ENCODE assay signal across 8 mouse cellular contexts in genomic region chr13:90922751-90923612, GRCm38 (mm10). TPM values are rescaled to one million over a fixed set of nuclear protein-coding genes. Genes with fewer than 3 reads are reported as not detected.
DNase-seq lines count a peak whose midpoint lies in the region; ATAC-seq and TF ChIP-seq lines count a peak whose summit lies in the region.

Rps23 (plus strand) TSS chr13:90922958.

- H3K36me3 ChIP-seq in E14TG2a.4 (ENCODE audit: insufficient read depth, low read length), result peaks cover 42% of the 10 kb centered on the region
- H3K36me3 ChIP-seq in forebrain, embryonic 12.5 days (replicated peaks), result peaks cover 32% of the 10 kb centered on the region
- H3K36me3 ChIP-seq in heart, postnatal 0 days (replicated peaks; ENCODE audit: control insufficient read depth, insufficient read depth, low read length), result peaks cover 23% of the 10 kb centered on the region
- H3K36me3 ChIP-seq in liver, embryonic 16.5 days (ENCODE audit: control insufficient read depth, insufficient read depth), result peaks cover 19% of the 10 kb centered on the region
- peaks cover 33% of the 10 kb centered on the region for H3K36me3 ChIP-seq in neural tube, embryonic 13.5 days
- H3K36me3 ChIP-seq in testis, adult 2 months (ENCODE audit: control insufficient read depth, insufficient read depth, low read length), result no peaks in the 10 kb centered on the region

- peak within 1 kb of the TSS; percentile 95 for H3K4me3 ChIP-seq in E14TG2a.4 (replicated peaks; ENCODE audit: low read length)
- H3K4me3 ChIP-seq in forebrain, embryonic 12.5 days (replicated peaks), result peak within 1 kb of the TSS; percentile 87
- H3K4me3 ChIP-seq in heart, postnatal 0 days (ENCODE audit: low read depth, low read length), result peak within 1 kb of the TSS; percentile 82
- peak within 1 kb of the TSS; percentile 97 for H3K4me3 ChIP-seq in liver, embryonic 16.5 days (ENCODE audit: low read depth, low read length)
- peak within 1 kb of the TSS; percentile 83 for H3K4me3 ChIP-seq in neural tube, embryonic 13.5 days
- H3K4me3 ChIP-seq in testis, adult 2 months (ENCODE audit: control insufficient read depth, low read depth, low read length), result peak within 1 kb of the TSS; percentile 92

- DNase-seq in c-Kit-positive CD71-positive TER-119-positive erythroid progenitor cells, embryonic 14.5 days (ENCODE audit: low spot score), result peak; percentile 94
- peak; percentile 93 for DNase-seq in heart, postnatal 0 days (ENCODE audit: low spot score)
- DNase-seq in kidney, postnatal 4 days, result peak; percentile 92 to 94

- peaks cover 36% of the 10 kb centered on the region for H3K4me1 ChIP-seq in E14TG2a.4 (replicated peaks; ENCODE audit: low read depth, low read length)
- H3K4me1 ChIP-seq in forebrain, embryonic 12.5 days, result 0 out of 2 replicates have a peak, but pooled peaks cover 6% of the 10 kb centered on the region
- no peaks in the 10 kb centered on the region; the same call in 1 of the 2 replicates for H3K4me1 ChIP-seq in heart, postnatal 0 days (ENCODE audit: control insufficient read depth, insufficient read depth)
- H3K4me1 ChIP-seq in liver, embryonic 16.5 days (ENCODE audit: control insufficient read depth, low read depth, low read length), result peaks cover 14% of the 10 kb centered on the region
- peaks cover 7% of the 10 kb centered on the region for H3K4me1 ChIP-seq in neural tube, embryonic 13.5 days (replicated peaks)
- no peaks in the 10 kb centered on the region for H3K4me1 ChIP-seq in testis, adult 2 months (ENCODE audit: control insufficient read depth, insufficient read depth, low read length)

- H3K4me2 ChIP-seq in forebrain, embryonic 12.5 days, result peak within 1 kb of the TSS; percentile 61
- peak within 1 kb of the TSS; percentile 80 for H3K4me2 ChIP-seq in heart, postnatal 0 days (ENCODE audit: low read depth, low read length)
- peak within 1 kb of the TSS; percentile 75 for H3K4me2 ChIP-seq in liver, embryonic 16.5 days (ENCODE audit: low read depth, low read length)
- peak within 1 kb of the TSS; percentile 83 for H3K4me2 ChIP-seq in neural tube, embryonic 13.5 days

- H3K9me3 ChIP-seq in E14TG2a.4 (ENCODE audit: low read length), result no peaks in the 10 kb centered on the region
- no peaks in the 10 kb centered on the region for H3K9me3 ChIP-seq in forebrain, embryonic 12.5 days
- no peaks in the 10 kb centered on the region for H3K9me3 ChIP-seq in heart, postnatal 0 days (replicated peaks; ENCODE audit: control insufficient read depth, low read length)
- H3K9me3 ChIP-seq in liver, embryonic 16.5 days (replicated peaks; ENCODE audit: control insufficient read depth, low read length), result no peaks in the 10 kb centered on the region
- H3K9me3 ChIP-seq in neural tube, embryonic 13.5 days, result no peaks in the 10 kb centered on the region

- peak within 1 kb of the TSS; percentile 87 for H3K9ac ChIP-seq in forebrain, embryonic 12.5 days
- H3K9ac ChIP-seq in heart, postnatal 0 days (replicated peaks; ENCODE audit: low read depth, low read length), result peak within 1 kb of the TSS; percentile 88
- peak within 1 kb of the TSS; percentile 95 for H3K9ac ChIP-seq in liver, embryonic 16.5 days (ENCODE audit: low read depth, low read length)
- H3K9ac ChIP-seq in neural tube, embryonic 13.5 days, result peak within 1 kb of the TSS; percentile 94

- no peaks in the 10 kb centered on the region for H3K27me3 ChIP-seq in E14TG2a.4 (ENCODE audit: insufficient read depth, low read length)
- H3K27me3 ChIP-seq in forebrain, embryonic 12.5 days, result no peaks in the 10 kb centered on the region
- H3K27me3 ChIP-seq in heart, postnatal 0 days (ENCODE audit: control insufficient read depth, insufficient read depth, low read length), result no peaks in the 10 kb centered on the region
- no peaks in the 10 kb centered on the region for H3K27me3 ChIP-seq in liver, embryonic 16.5 days (ENCODE audit: control insufficient read depth, insufficient read depth, low read depth, low read length)
- no peaks in the 10 kb centered on the region for H3K27me3 ChIP-seq in neural tube, embryonic 13.5 days
- H3K27me3 ChIP-seq in testis, adult 2 months (ENCODE audit: control insufficient read depth, insufficient read depth, low read length), result no peaks in the 10 kb centered on the region

- TF ChIP-seq CTCF in E14TG2a.4 (conservative IDR thresholded peaks at IDR 0.05; ENCODE audit: low read length), result no peak
- no peak for TF ChIP-seq CTCF in heart, postnatal 0 days (IDR thresholded peaks at IDR 0.05; ENCODE audit: low read depth)
- TF ChIP-seq CTCF in testis, adult 2 months (IDR thresholded peaks at IDR 0.05; ENCODE audit: control insufficient read depth, insufficient read depth, insufficient replicate concordance, low read depth, low read length), result no peak

- peak; percentile 97 for TF ChIP-seq POLR2A in testis, adult 2 months (IDR thresholded peaks at IDR 0.05; ENCODE audit: control insufficient read depth, low read depth, low read length)

- WGBS in forebrain, embryonic 12.5 days, result under 1% methylated on average over 57 of the region's 57 CpGs
- under 1% methylated on average over 57 of the region's 57 CpGs for WGBS in heart, postnatal 0 days
- WGBS in liver, embryonic 16.5 days (ENCODE audit: insufficient replicate concordance), result under 1% methylated on average over 57 of the region's 57 CpGs
- WGBS in neural tube, embryonic 13.5 days, result under 1% methylated on average over 57 of the region's 57 CpGs

- peak; percentile 98 for ATAC-seq in forebrain, embryonic 12.5 days (ENCODE audit: low FRiP score)
- peak; percentile 98 for ATAC-seq in heart, postnatal 0 days (ENCODE audit: insufficient read depth, low read depth)
- peak; percentile 97 for ATAC-seq in liver, embryonic 16.5 days (ENCODE audit: low read depth)
- peak; percentile 99 for ATAC-seq in neural tube, embryonic 13.5 days (ENCODE audit: low read depth)

- TF ChIP-seq EP300 in heart, postnatal 0 days (IDR thresholded peaks at IDR 0.05; ENCODE audit: low read depth), result peak; percentile 94

- peak within 1 kb of the TSS; percentile 79 for H3K27ac ChIP-seq in forebrain, embryonic 12.5 days
- peak within 1 kb of the TSS; percentile 74 for H3K27ac ChIP-seq in heart, postnatal 0 days (ENCODE audit: low read depth)
- peak within 1 kb of the TSS; percentile 85 for H3K27ac ChIP-seq in liver, embryonic 16.5 days (ENCODE audit: low read length)
- peak within 1 kb of the TSS; percentile 86 for H3K27ac ChIP-seq in neural tube, embryonic 13.5 days (replicated peaks)
- peak within 1 kb of the TSS; percentile 73 for H3K27ac ChIP-seq in testis, adult 2 months (ENCODE audit: control insufficient read depth, insufficient read depth, low read depth, low read length)

RNA-seq across cellular contexts. Expression of gene Rps23, which starts in this region (rescaled TPM):
- 198 and 203 TPM in 2 replicates for polyA plus RNA-seq in forebrain, embryonic 12.5 days (2016; fragmentation: Nextera tagmentation; extraction: Ambion mirVana)
- 147 and 168 TPM in 2 replicates for total RNA-seq in heart, postnatal 0 days (2014; rRNA removed; ENCODE audit: low replicate concordance)
- polyA plus RNA-seq in heart, postnatal 0 days (2015; fragmentation: Nextera tagmentation; extraction: Ambion mirVana), result 124 and 128 TPM in 2 replicates
- polyA plus RNA-seq in liver, embryonic 16.5 days (2015; fragmentation: Nextera tagmentation; extraction: Ambion mirVana), result 84.9 and 126 TPM in 2 replicates
- polyA plus RNA-seq in neural tube, embryonic 13.5 days (2015; fragmentation: Nextera tagmentation; extraction: Ambion mirVana), result 136 and 154 TPM in 2 replicates
- polyA plus RNA-seq in testis, adult 2 months (2012; rRNA removed), result 172 and 177 TPM in 2 replicates

Comparison
In these comparisons a context has a peak if more than half of its experiments do, and no peak if none do; other contexts are left out.
1. Peak in every context shown above with its lines: DNase-seq, ATAC-seq, H3K4me3 ChIP-seq and H3K27ac ChIP-seq.